Mouse (Mus musculus): ENCODE results near the gene Lrmda.

Lrmda gene

DNA sequence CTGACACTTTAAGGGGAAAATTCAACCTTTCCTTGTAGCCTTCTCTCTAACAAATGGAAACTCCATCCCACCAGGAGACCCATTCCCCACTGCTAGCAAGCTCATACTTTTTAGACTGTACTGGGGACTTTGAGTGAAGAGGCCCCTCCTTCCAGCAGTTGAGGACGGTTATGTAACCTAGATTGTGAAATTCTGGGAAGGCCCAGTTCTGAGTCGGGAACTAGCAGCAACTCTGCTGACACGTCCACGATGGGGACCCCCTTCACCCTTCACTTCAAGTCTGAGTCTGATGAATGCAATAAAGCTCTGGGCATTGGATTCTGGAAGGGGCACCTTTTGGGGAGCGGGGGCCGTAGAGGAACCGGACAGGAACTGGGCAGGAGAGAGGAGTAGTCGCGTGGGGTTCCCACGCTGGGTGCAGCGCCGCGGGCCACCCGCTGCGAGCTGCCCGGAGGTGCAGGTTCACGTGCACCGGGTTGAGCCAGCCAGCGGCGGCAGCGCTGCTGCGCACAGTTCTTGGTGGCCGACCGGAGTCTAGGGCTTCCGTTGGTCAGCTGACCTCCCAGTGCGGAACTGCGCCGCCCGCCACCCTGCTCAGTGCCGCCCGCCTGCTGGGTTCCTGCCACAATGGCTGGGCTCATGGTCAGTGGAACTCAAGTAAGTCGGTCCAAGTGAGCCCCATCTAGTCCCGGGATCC lies at the start of gene Lrmda:
Gene Lrmda (plus strand): TSS at position 461 of the 697 bp plus-strand sequence.
- no peak for DNase-seq (ENCODE audit: low read depth, low spot score)

DNA sequence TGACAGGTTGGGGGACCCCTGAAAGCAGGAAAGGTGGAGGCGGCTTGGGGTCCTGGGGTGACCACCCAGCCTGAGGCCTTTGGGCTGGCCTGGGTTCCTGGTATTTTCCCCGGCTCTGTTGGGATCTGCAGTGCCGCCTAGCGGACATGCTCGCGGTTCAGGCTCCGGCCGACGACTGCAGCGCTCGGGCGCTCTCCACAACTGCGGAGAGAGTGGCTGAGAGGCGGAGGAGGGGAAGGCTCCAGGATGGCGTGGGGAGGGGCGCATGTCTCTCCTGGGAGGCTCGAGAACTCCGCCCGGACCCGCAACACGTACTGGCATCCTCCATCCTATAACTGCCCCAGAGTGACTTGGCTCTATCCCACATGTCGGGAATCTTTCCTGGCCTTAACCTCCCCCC lies 38.0 kb upstream of the Lrmda start:
- DNase-seq (ENCODE audit: low read depth, low spot score): peak; percentile 82

GRCm38 (mm10) chr14:21982096-21982591 lies 37.4 kb upstream of the Lrmda start:
- no peak for DNase-seq (ENCODE audit: low read depth, low spot score)

DNA sequence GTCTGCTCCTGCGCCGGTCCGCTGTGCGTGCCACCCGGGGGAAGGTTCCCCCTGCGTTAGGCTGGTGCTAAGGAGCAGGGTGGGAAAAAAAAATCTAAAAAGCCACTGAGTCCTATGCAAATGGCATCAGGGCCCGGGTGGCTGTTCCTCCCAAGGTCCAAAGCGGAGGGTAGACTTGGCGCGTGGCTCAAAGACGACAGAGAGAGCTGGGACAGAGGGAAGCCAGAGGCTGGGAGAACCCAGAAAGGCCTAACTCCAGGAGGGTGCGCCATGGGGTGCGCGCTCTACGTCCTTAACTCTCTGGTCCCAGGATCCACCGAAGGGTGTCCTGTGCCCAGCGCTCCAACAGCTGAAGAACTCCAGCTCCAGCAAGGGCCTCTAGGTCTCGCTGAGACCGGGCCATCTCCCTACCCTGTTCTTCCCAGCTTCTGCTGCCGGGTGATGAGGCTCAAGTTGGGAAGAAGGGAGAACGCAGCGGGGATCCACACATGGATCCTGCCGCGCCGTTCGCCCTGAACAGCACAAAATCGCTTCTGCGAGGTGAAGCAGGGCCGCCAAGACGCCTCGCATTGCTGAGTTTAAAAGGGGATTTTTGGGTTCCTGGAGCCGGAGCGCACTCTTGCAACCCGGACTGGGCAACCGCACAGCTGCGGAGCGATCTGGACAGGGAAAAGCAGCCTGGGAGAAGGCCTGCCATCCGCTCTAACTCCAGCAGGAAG lies 36.8 kb upstream of the Lrmda start:
- DNase-seq (ENCODE audit: low read depth, low spot score): no peak

GRCm38 (mm10) chr14:21983311-21983949 lies 36.1 kb upstream of the Lrmda start:
- no peak for DNase-seq (ENCODE audit: low read depth, low spot score)

DNA sequence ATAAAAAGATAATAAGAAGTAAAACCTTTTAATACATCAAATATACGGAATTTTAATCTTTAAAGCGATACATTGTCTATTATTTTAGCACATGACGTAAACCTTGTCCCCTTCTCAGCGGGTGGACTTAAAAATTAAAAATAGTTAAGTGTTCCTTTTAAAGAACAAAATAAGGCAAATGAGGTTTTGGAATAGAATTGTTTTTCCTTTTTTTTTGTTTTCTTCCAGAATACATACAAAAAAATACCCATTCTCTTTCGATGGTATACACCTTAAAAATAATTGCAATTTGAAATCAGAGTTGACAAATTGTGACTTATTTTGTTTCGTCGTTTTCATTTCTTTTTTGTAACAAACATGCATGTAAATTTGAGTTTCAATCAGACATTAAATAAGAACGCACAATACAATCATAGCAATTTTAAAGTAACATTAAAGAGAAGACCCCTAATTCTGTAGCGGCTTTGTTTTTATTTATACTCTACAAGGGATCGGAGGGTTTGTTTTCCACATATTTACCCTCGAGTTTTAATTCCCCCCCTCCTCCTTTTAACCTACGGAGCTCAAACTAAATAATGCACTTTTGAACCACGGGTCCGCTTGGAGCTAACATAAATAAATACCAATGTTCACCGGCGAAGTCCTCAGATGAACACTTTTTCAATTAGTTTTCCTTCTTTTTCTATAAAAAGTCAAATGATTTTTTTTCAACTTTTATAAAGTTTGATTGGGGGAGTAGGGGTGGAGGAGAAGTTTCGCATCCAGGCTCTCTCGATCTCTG lies 35.4 kb upstream of the Lrmda start:
- no peak for DNase-seq (ENCODE audit: low read depth, low spot score)

- peak; percentile 52 for DNase-seq (ENCODE audit: low read depth, low spot score)
These were observed 34.6 kb upstream of the Lrmda start for GRCm38 (mm10) chr14:21984757-21985425.

DNA sequence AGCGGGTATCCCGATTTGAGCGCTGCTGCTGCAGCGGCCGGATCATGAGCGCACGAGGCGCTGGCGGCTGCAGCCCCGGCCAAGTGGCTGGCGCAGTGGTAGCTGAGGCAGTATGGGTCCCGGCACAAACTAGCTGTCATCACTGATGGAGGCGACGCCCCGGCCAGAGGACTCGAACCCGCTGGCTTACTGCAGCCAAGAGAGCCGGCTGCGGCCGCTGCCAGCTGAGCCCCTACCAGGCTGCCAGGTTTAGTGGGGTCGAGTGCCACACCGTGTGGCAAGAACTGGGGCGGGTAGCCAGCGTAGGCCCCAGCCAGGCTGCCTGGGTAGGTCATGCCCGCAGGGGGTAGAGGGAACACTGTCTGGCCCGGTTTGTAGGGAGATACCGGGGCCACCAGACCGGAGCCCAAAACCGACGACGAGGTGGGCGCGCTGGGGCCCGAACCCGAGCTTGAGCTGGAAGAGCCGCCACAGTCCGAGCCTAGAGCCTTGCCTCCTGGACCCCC lies 34.0 kb upstream of the Lrmda start:
- no peak for DNase-seq (ENCODE audit: low read depth, low spot score)

- peak; percentile 63 for DNase-seq (ENCODE audit: low read depth, low spot score)
These were observed 33.4 kb upstream of the Lrmda start for GRCm38 (mm10) chr14:21985981-21986732.

DNA sequence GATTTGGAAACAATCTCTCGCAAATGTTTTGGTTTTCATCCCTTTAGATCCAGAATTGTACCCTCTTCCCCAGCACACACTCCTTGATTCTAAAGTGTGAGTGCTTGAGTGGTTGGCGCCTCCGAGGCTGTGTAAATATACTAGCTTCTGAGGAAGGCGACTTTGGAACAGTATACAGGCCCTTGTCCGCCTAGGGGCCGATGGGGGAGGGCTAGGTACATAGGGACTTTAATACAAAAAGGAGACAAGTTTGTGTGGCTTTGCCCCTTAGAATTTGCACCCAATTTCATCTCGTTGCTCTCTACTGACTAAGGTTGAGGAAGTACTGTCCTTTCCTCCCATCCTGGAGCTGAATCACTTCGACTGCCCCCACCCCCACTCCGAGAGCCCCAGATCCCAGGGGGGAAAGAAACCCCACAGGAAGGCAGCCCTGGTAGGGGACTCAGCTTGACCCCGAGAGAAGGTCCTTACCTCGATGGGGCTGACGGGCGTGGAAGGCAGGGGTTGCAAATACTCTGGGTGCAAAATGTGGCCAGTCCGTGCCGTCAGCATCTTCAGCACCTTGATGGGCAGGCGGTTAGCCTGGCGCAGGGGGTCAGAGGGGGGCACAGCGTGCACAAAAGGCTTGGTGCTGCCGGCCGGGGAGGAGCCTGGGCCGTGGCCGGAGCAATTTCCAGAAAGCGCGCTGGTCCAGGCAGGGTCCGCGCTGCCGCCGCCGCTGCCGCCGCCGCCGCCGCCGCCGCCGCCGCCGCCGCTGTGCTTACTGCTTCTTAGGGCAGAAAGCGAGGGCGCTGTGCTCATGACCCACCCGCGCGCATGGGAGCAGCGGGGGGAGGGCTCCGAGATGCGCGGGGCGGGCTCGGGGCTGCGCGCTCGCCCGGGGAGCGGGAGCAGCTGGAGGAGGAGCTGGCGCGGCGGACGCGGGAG lies 32.5 kb upstream of the Lrmda start:
- no peak for DNase-seq (ENCODE audit: low read depth, low spot score)

- DNase-seq (ENCODE audit: low read depth, low spot score): peak; percentile 90
These were observed 31.6 kb upstream of the Lrmda start for GRCm38 (mm10) chr14:21987660-21988576.

- DNase-seq (ENCODE audit: low read depth, low spot score): peak; percentile 50
These were observed 30.8 kb upstream of the Lrmda start for GRCm38 (mm10) chr14:21988577-21989290.

GRCm38 (mm10) chr14:21989291-21989913 lies 30.1 kb upstream of the Lrmda start, which contains the start of gene Zfp503:
TSS of gene Zfp503 (minus strand) at chr14:21989601.
- peak; percentile 90 for DNase-seq (ENCODE audit: low read depth, low spot score)

- no peak for DNase-seq (ENCODE audit: low read depth, low spot score)
These were observed 29.0 kb upstream of the Lrmda start for GRCm38 (mm10) chr14:21990321-21991021.

DNA sequence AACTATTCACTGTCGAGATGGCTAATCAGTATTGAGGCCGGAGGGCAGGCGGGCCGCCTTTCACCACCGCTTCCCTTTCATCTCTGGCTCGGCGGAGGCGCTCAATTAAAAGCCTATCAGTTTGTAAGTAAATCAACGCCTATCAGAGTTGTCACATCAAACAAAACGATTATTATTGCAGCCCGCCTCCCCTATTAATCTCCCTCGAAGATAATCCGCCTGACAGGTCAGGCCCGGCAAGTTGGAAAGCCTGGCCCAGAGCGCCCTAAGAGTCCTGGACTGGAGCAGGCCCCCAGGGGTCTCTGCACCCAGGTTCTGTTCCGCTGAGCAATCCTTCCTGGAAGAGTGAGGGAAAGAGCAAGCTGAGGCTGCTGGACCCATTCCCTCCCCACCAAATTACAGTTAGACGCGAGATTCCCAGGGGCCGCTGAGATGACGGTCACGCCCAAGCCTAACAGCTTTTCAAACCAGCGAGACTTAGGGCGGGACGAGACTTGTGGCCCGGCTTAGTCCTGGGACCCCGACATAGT lies 28.2 kb upstream of the Lrmda start:
- DNase-seq (ENCODE audit: low read depth, low spot score): peak; percentile 57

DNA sequence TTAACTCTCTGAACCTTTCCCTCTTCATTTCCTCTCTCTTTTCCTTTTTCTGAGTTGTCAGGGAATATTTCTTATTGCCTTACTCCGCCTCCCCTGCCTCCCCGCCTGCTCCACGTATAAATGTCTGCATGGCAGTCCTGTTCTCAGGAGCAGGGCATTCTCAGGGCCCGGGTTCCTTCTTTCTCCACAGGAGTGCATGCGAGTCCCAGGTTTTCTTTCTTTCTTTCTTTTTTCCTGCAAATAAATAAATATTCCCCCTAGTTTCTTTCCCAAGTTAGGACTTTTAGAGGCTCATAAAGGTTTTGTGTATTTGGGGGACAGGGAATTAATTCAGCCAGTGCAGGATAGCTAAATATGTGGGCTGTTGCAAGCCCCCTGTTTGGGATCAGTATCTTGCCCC lies 27.7 kb upstream of the Lrmda start:
- no peak for DNase-seq (ENCODE audit: low read depth, low spot score)
